Mouse (Mus musculus): ENCODE data around the gene Efcab14. TPM values are rescaled to one million over a fixed set of nuclear protein-coding genes. Genes with fewer than 3 reads are reported as not detected.
A peak's percentile ranks its signal among the peaks of the same experiment; 100 is the strongest.

The Efcab14 gene
- total RNA-seq (2012; rRNA removed) (12.3 and 12.9 TPM in 2 replicates), total RNA-seq (2014; rRNA removed) (12.4 and 13.5 TPM in 2 replicates), polyA plus RNA-seq (2012; ENCODE audit: insufficient read length, low read depth) (18.3 and 23.0 TPM in 2 replicates)

- DNase-seq (ENCODE audit: extremely low read depth) = peak; percentile 98
- Histone ChIP-seq H3K9me3 (replicated peaks; ENCODE audit: low read length) (no peaks in the 10 kb centered on the region), H3K4me1 (ENCODE audit: control insufficient read depth in 1 of 2, insufficient read depth in 2 of 2) (peaks cover 3 to 35% of the 10 kb centered on the region in 2 experiments; a peak in 3 of 4 replicates)
Measured at GRCm38 (mm10) chr4:115737551-115738041, at the start of gene Efcab14. TSS of gene Efcab14 (plus strand) at chr4:115737744.

GRCm38 (mm10) chr4:115701468-115701867 is 36.1 kb upstream of the Efcab14 start:
- H3K4me2 ChIP-seq (ENCODE audit: insufficient read depth, low read depth, poor library complexity, severe bottlenecking) = no peak overlapping the region
- H3K9ac ChIP-seq (ENCODE audit: insufficient read depth, low read depth) = no peak overlapping the region
- H3K27me3 ChIP-seq (replicated peaks) = peaks cover 51% of the 10 kb centered on the region
- in situ Hi-C loops (cut with MboI; ENCODE audit: low pct_ligation_motif_present, low pct_unique_long_range_greater_than_20kb, low sequenced_read_pairs) (loop anchor here (25.0 kb wide), 1 partner anchor 214 kb away; the partner anchor contains the start of gene Cyp4a14), dilution Hi-C loops (cut with MboI; ENCODE audit: extremely low pct_ligation_motif_present, extremely low pct_unique_long_range_greater_than_20kb, low sequenced_read_pairs) (no loop called here)
- DNase-seq (ENCODE audit: extremely low read depth) = no peak
- no peaks in the 10 kb centered on the region for H3K36me3 ChIP-seq (replicated peaks in 1 of 2; ENCODE audit: control insufficient read depth in 1 of 2, insufficient read depth in 1 of 2, low read length in 1 of 2)
- H3K4me3 ChIP-seq (replicated peaks in 1 of 3; ENCODE audit: low read depth in 2 of 3, low read length in 2 of 3, poor library complexity in 1 of 3) = no peak overlapping the region
- H3K9me3 ChIP-seq (replicated peaks; ENCODE audit: low read length) = no peaks in the 10 kb centered on the region
- H3K27ac ChIP-seq (ENCODE audit: insufficient read depth, low read depth) = no peak overlapping the region
- no peaks in the 10 kb centered on the region for H3K79me2 ChIP-seq (replicated peaks; ENCODE audit: control insufficient read depth, extremely low read depth, insufficient read depth, poor library complexity, severe bottlenecking)
- no peaks in the 10 kb centered on the region for H3K4me1 ChIP-seq (ENCODE audit: control insufficient read depth in 1 of 2, insufficient read depth in 2 of 2)
- no peak for TF ChIP-seq CHD2 (IDR thresholded peaks at IDR 0.05; ENCODE audit: low read length)
- no peak for TF ChIP-seq ELF1 (IDR thresholded peaks at IDR 0.05; ENCODE audit: low read depth, low read length)

More at GRCm38 (mm10) chr4:115737551-115738041, at the start of gene Efcab14:
- H3K36me3 ChIP-seq (replicated peaks in 1 of 2; ENCODE audit: control insufficient read depth in 1 of 2, insufficient read depth in 1 of 2, low read length in 1 of 2) = peaks cover 18 to 24% of the 10 kb centered on the region in 2 experiments
- peak within 1 kb of the TSS; percentile 69 to 99 (median 89) for H3K4me3 ChIP-seq (replicated peaks in 1 of 3; ENCODE audit: low read depth in 2 of 3, low read length in 2 of 3, poor library complexity in 1 of 3)
- peaks cover 18% of the 10 kb centered on the region for H3K27me3 ChIP-seq (replicated peaks)
- peaks cover 21% of the 10 kb centered on the region for H3K79me2 ChIP-seq (replicated peaks; ENCODE audit: control insufficient read depth, extremely low read depth, insufficient read depth, poor library complexity, severe bottlenecking)
- in situ Hi-C loops (cut with MboI; ENCODE audit: low pct_ligation_motif_present, low pct_unique_long_range_greater_than_20kb, low sequenced_read_pairs) = loop anchor here (10.0 kb wide), 2 partner anchors 157 to 217 kb away; partner anchors contain the start of gene 6430628N08Rik
- H3K4me2 ChIP-seq (ENCODE audit: insufficient read depth, low read depth, poor library complexity, severe bottlenecking) = peak within 1 kb of the TSS; percentile 89
- dilution Hi-C loops (cut with MboI; ENCODE audit: extremely low pct_ligation_motif_present, extremely low pct_unique_long_range_greater_than_20kb, low sequenced_read_pairs) = no loop called here
- H3K27ac ChIP-seq (ENCODE audit: insufficient read depth, low read depth) = peak within 1 kb of the TSS; percentile 55
- TF ChIP-seq MAFK (IDR thresholded peaks at IDR 0.05; ENCODE audit: insufficient replicate concordance, low read length) = no peak; the same call in 1 of the 2 replicates
- TF ChIP-seq POLR2AphosphoS2 (IDR thresholded peaks at IDR 0.05; ENCODE audit: low read depth, low read length) = 0 out of 2 replicates have a peak, but pooled peaks have one; percentile 31
- TF ChIP-seq USF2 (conservative IDR thresholded peaks at IDR 0.05; ENCODE audit: low read depth, low read length) = no peak
- peak; percentile 59 for TF ChIP-seq MEF2A (IDR thresholded peaks at IDR 0.05; ENCODE audit: borderline replicate concordance, low read depth, low read length)
- TF ChIP-seq ZNF384 (IDR thresholded peaks at IDR 0.05; ENCODE audit: low read depth, low read length) = no peak
- TF ChIP-seq ZKSCAN1 (IDR thresholded peaks at IDR 0.05; ENCODE audit: borderline replicate concordance, low read depth, low read length) = no peak
- TF ChIP-seq NELFE (IDR thresholded peaks at IDR 0.05; ENCODE audit: low read depth, low read length) = peak; percentile 84
- TF ChIP-seq GABPA (IDR thresholded peaks at IDR 0.05; ENCODE audit: insufficient replicate concordance, low read depth, low read length) = no peak
- no peak for TF ChIP-seq JUN (IDR thresholded peaks at IDR 0.05; ENCODE audit: insufficient read depth, low read depth, low read length)
- TF ChIP-seq MAX (IDR thresholded peaks at IDR 0.05; ENCODE audit: low read length) = no peak
- peak in 1 of 2 experiments; percentile 51; a peak in 2 of 4 replicates for TF ChIP-seq CTCF (conservative IDR thresholded peaks at IDR 0.05 in 1 of 2, IDR thresholded peaks at IDR 0.05 in 1 of 2; ENCODE audit: low read depth in 2 of 2, low read length in 2 of 2)
- no peak for TF ChIP-seq ZMIZ1 (IDR thresholded peaks at IDR 0.05; ENCODE audit: low read depth, low read length)
- TF ChIP-seq BHLHE40 (IDR thresholded peaks at IDR 0.05; ENCODE audit: low read depth, low read length) = peak; percentile 89
- TF ChIP-seq KAT2A (IDR thresholded peaks at IDR 0.05; ENCODE audit: insufficient replicate concordance, low read length) = peak; percentile 81; the same call in 1 of the 2 replicates
- no peak for TF ChIP-seq RCOR1 (conservative IDR thresholded peaks at IDR 0.05; ENCODE audit: low read depth, low read length)
- peak; percentile 94 for TF ChIP-seq ELF1 (IDR thresholded peaks at IDR 0.05; ENCODE audit: low read depth, low read length)
- TF ChIP-seq MYC (IDR thresholded peaks at IDR 0.05; ENCODE audit: low read depth, low read length) = peak; percentile 37; the same call in 1 of the 2 replicates
- TF ChIP-seq USF1 (IDR thresholded peaks at IDR 0.05; ENCODE audit: low read depth, low read length) = no peak
- TF ChIP-seq HCFC1 (IDR thresholded peaks at IDR 0.05; ENCODE audit: low read depth, low read length) = peak; percentile 88
- no peak for TF ChIP-seq RAD21 (IDR thresholded peaks at IDR 0.05; ENCODE audit: low read depth, low read length)
- TF ChIP-seq ETS1 (conservative IDR thresholded peaks at IDR 0.05; ENCODE audit: low read depth, low read length) = peak; percentile 39; the same call in 1 of the 2 replicates
- no peak for TF ChIP-seq CHD1 (IDR thresholded peaks at IDR 0.05; ENCODE audit: low read depth, low read length)
- no peak for TF ChIP-seq PAX5 (IDR thresholded peaks at IDR 0.05; ENCODE audit: low read length)
- TF ChIP-seq ZC3H11A (IDR thresholded peaks at IDR 0.05; ENCODE audit: low read depth, low read length) = no peak
- TF ChIP-seq UBTF (IDR thresholded peaks at IDR 0.05; ENCODE audit: low read depth, low read length) = peak; percentile 77; the same call in 1 of the 2 replicates
- TF ChIP-seq TCF12 (IDR thresholded peaks at IDR 0.05; ENCODE audit: low read depth, low read length) = peak; percentile 82
- TF ChIP-seq MXI1 (IDR thresholded peaks at IDR 0.05; ENCODE audit: low read depth, low read length) = peak; percentile 50; the same call in 1 of the 2 replicates
- TF ChIP-seq MAZ (IDR thresholded peaks at IDR 0.05; ENCODE audit: low read depth, low read length) = peak; percentile 49; the same call in 1 of the 2 replicates
- peak; percentile 57; the same call in 1 of the 2 replicates for TF ChIP-seq CHD2 (IDR thresholded peaks at IDR 0.05; ENCODE audit: low read length)
- no peak for TF ChIP-seq EP300 (IDR thresholded peaks at IDR 0.05; ENCODE audit: low read length)
- peak; percentile 57 for TF ChIP-seq IRF4 (IDR thresholded peaks at IDR 0.05; ENCODE audit: low read depth, low read length)
- no peak for TF ChIP-seq JUND (conservative IDR thresholded peaks at IDR 0.05; ENCODE audit: low read depth, low read length)
- peak; percentile 25; the same call in 1 of the 2 replicates for TF ChIP-seq NRF1 (IDR thresholded peaks at IDR 0.05; ENCODE audit: low read depth, low read length)
- no peak for TF ChIP-seq E2F4 (IDR thresholded peaks at IDR 0.05; ENCODE audit: insufficient replicate concordance, low read depth, low read length)
- 0 out of 2 replicates have a peak, but pooled peaks have one; percentile 60 for TF ChIP-seq TBP (conservative IDR thresholded peaks at IDR 0.05; ENCODE audit: low read depth, low read length)
- peak; percentile 94 for TF ChIP-seq SIN3A (IDR thresholded peaks at IDR 0.05; ENCODE audit: low read length)
- TF ChIP-seq POLR2A (IDR thresholded peaks at IDR 0.05; ENCODE audit: low read depth, low read length) = peak; percentile 90
- no peak for TF ChIP-seq SMC3 (IDR thresholded peaks at IDR 0.05; ENCODE audit: low read depth, low read length)
- H3K9ac ChIP-seq (ENCODE audit: insufficient read depth, low read depth) = peak within 1 kb of the TSS; percentile 91

Data from CH12.LX (cell line).